Mouse (Mus musculus): ENCODE measurements at regions not wholly inside any gene's neighbourhood (a gene's known extent, or its start where the extent isn't known, plus 50 kb on each side); places are given as distances from the start of the nearest gene placed in this dataset.

GRCm38 (mm10) chr4:105575550-105575949 lies 214.1 kb upstream of the Gm12728 start:
- H3K4me2 ChIP-seq: no peak overlapping the region
- ATAC-seq (ENCODE audit: insufficient number of reproducible peaks, low FRiP score, low TSS enrichment, low read depth): peak; percentile 30; the same call in 1 of the 2 replicates
- WGBS: 30% methylated on average over 2 of the region's 2 CpGs
- no peaks in the 10 kb centered on the region for H3K9me3 ChIP-seq
- peaks cover 6% of the 10 kb centered on the region for H3K4me1 ChIP-seq
- H3K9ac ChIP-seq: no peak overlapping the region
- H3K27ac ChIP-seq: no peak overlapping the region
- H3K36me3 ChIP-seq: no peaks in the 10 kb centered on the region
- H3K27me3 ChIP-seq: no peaks in the 10 kb centered on the region
- no peak overlapping the region for H3K4me3 ChIP-seq

- H3K4me2 ChIP-seq: no peak overlapping the region
- no peak overlapping the region; the same call in 1 of the 2 replicates for H3K27ac ChIP-seq
- H3K27me3 ChIP-seq: no peaks in the 10 kb centered on the region
- 54% methylated on average over 7 of the region's 7 CpGs for WGBS
- H3K36me3 ChIP-seq: no peaks in the 10 kb centered on the region
- H3K9me3 ChIP-seq: no peaks in the 10 kb centered on the region
- no peak for ATAC-seq (ENCODE audit: insufficient number of reproducible peaks, low FRiP score, low TSS enrichment, low read depth)
- no peak overlapping the region for H3K4me3 ChIP-seq
- no peaks in the 10 kb centered on the region for H3K4me1 ChIP-seq
- no peak overlapping the region for H3K9ac ChIP-seq
Observed at GRCm38 (mm10) chr4:105580987-105581386, 208.7 kb upstream of the Gm12728 start.

- H3K27me3 ChIP-seq: no peaks in the 10 kb centered on the region
- no peaks in the 10 kb centered on the region for H3K9me3 ChIP-seq
- H3K4me1 ChIP-seq: no peaks in the 10 kb centered on the region
- ATAC-seq (ENCODE audit: insufficient number of reproducible peaks, low FRiP score, low TSS enrichment, low read depth): no peak
- H3K27ac ChIP-seq: no peak overlapping the region
- no peak overlapping the region for H3K9ac ChIP-seq
- 53% methylated on average over 10 of the region's 10 CpGs for WGBS
- H3K36me3 ChIP-seq: no peaks in the 10 kb centered on the region
- no peak overlapping the region for H3K4me3 ChIP-seq
- H3K4me2 ChIP-seq: no peak overlapping the region
Observed at GRCm38 (mm10) chr4:105584329-105584925, 205.2 kb upstream of the Gm12728 start.

- ATAC-seq (ENCODE audit: insufficient number of reproducible peaks, low FRiP score, low TSS enrichment, low read depth): no peak
- 72% methylated on average over 1 of the region's 1 CpGs for WGBS
- Histone ChIP-seq H3K27ac (no peak overlapping the region), H3K36me3 (no peaks in the 10 kb centered on the region), H3K4me1 (no peaks in the 10 kb centered on the region), H3K9ac (no peak overlapping the region), H3K27me3 (no peaks in the 10 kb centered on the region), H3K4me2 (no peak overlapping the region), H3K9me3 (no peaks in the 10 kb centered on the region), H3K4me3 (no peak overlapping the region)
Observed at GRCm38 (mm10) chr4:105603661-105604060, 186.0 kb upstream of the Gm12728 start.

- no peak for ATAC-seq (ENCODE audit: insufficient number of reproducible peaks, low FRiP score, low TSS enrichment, low read depth)
- Histone ChIP-seq H3K4me1 (no peaks in the 10 kb centered on the region), H3K9me3 (no peaks in the 10 kb centered on the region), H3K27ac (no peak overlapping the region), H3K36me3 (no peaks in the 10 kb centered on the region), H3K9ac (no peak overlapping the region), H3K27me3 (no peaks in the 10 kb centered on the region), H3K4me2 (no peak overlapping the region), H3K4me3 (no peak overlapping the region)
- WGBS: 88% methylated on average over 2 of the region's 2 CpGs
Observed at GRCm38 (mm10) chr4:105604607-105605006, 185.1 kb upstream of the Gm12728 start.

GRCm38 (mm10) chr4:105606731-105607130 lies 182.9 kb upstream of the Gm12728 start:
- Histone ChIP-seq H3K36me3 (no peaks in the 10 kb centered on the region), H3K4me3 (no peak overlapping the region), H3K9ac (no peak overlapping the region), H3K27ac (no peak overlapping the region), H3K4me1 (no peaks in the 10 kb centered on the region), H3K9me3 (no peaks in the 10 kb centered on the region), H3K27me3 (no peaks in the 10 kb centered on the region), H3K4me2 (no peak overlapping the region)
- 24% methylated on average over 5 of the region's 5 CpGs for WGBS
- no peak for ATAC-seq (ENCODE audit: insufficient number of reproducible peaks, low FRiP score, low TSS enrichment, low read depth)

GRCm38 (mm10) chr4:105610917-105611316 lies 178.8 kb upstream of the Gm12728 start:
- no peak overlapping the region for H3K27ac ChIP-seq
- H3K4me3 ChIP-seq: no peak overlapping the region
- H3K4me2 ChIP-seq: no peak overlapping the region
- ATAC-seq (ENCODE audit: insufficient number of reproducible peaks, low FRiP score, low TSS enrichment, low read depth): no peak
- WGBS: 65% methylated on average over 6 of the region's 6 CpGs
- H3K9ac ChIP-seq: no peak overlapping the region
- no peaks in the 10 kb centered on the region for H3K9me3 ChIP-seq
- H3K27me3 ChIP-seq: no peaks in the 10 kb centered on the region
- H3K4me1 ChIP-seq: no peaks in the 10 kb centered on the region
- H3K36me3 ChIP-seq: no peaks in the 10 kb centered on the region

GRCm38 (mm10) chr4:105614390-105614789 lies 175.3 kb upstream of the Gm12728 start:
- H3K4me3 ChIP-seq: no peak overlapping the region
- no peaks in the 10 kb centered on the region for H3K36me3 ChIP-seq
- H3K9ac ChIP-seq: no peak overlapping the region
- no peaks in the 10 kb centered on the region for H3K4me1 ChIP-seq
- 58% methylated on average over 2 of the region's 2 CpGs for WGBS
- no peaks in the 10 kb centered on the region for H3K9me3 ChIP-seq
- no peak overlapping the region for H3K4me2 ChIP-seq
- no peaks in the 10 kb centered on the region for H3K27me3 ChIP-seq
- ATAC-seq (ENCODE audit: insufficient number of reproducible peaks, low FRiP score, low TSS enrichment, low read depth): no peak
- no peak overlapping the region for H3K27ac ChIP-seq

- no peak overlapping the region for H3K27ac ChIP-seq
- ATAC-seq (ENCODE audit: insufficient number of reproducible peaks, low FRiP score, low TSS enrichment, low read depth): no peak
- H3K27me3 ChIP-seq: no peaks in the 10 kb centered on the region
- no peaks in the 10 kb centered on the region for H3K9me3 ChIP-seq
- H3K9ac ChIP-seq: no peak overlapping the region
- H3K36me3 ChIP-seq: no peaks in the 10 kb centered on the region
- H3K4me2 ChIP-seq: no peak overlapping the region
- 64% methylated on average over 14 of the region's 14 CpGs for WGBS
- peaks cover 6% of the 10 kb centered on the region; the same call in 1 of the 2 replicates for H3K4me1 ChIP-seq
- no peak overlapping the region for H3K4me3 ChIP-seq
Observed at GRCm38 (mm10) chr4:105626371-105627320, 163.0 kb upstream of the Gm12728 start.

GRCm38 (mm10) chr4:105629581-105629980 lies 160.1 kb upstream of the Gm12728 start:
- H3K9ac ChIP-seq: no peak overlapping the region
- H3K9me3 ChIP-seq: no peaks in the 10 kb centered on the region
- H3K4me3 ChIP-seq: no peak overlapping the region
- H3K27ac ChIP-seq: 0 out of 2 replicates have a peak overlapping the region, but pooled peaks have one; percentile 43
- WGBS: 43% methylated on average over 4 of the region's 4 CpGs
- ATAC-seq (ENCODE audit: insufficient number of reproducible peaks, low FRiP score, low TSS enrichment, low read depth): no peak
- no peak overlapping the region for H3K4me2 ChIP-seq
- no peaks in the 10 kb centered on the region for H3K36me3 ChIP-seq
- no peaks in the 10 kb centered on the region for H3K27me3 ChIP-seq
- H3K4me1 ChIP-seq: peaks cover 6% of the 10 kb centered on the region; the same call in 1 of the 2 replicates

GRCm38 (mm10) chr4:105630595-105631369 lies 158.9 kb upstream of the Gm12728 start:
- WGBS: 62% methylated on average over 11 of the region's 11 CpGs
- Histone ChIP-seq H3K9ac (no peak overlapping the region), H3K4me3 (no peak overlapping the region), H3K4me1 (peaks cover 6% of the 10 kb centered on the region; the same call in 1 of the 2 replicates), H3K27me3 (no peaks in the 10 kb centered on the region), H3K27ac (no peak overlapping the region), H3K36me3 (no peaks in the 10 kb centered on the region), H3K9me3 (no peaks in the 10 kb centered on the region), H3K4me2 (no peak overlapping the region)
- ATAC-seq (ENCODE audit: insufficient number of reproducible peaks, low FRiP score, low TSS enrichment, low read depth): no peak
